Mouse (Mus musculus): ENCODE results near the gene Adamtsl4.
"Not testable (repeated sequence)": the region's sequence is repeated elsewhere in the genome, so short reads cannot be mapped to it uniquely, and the experiment has no call there.

Adamtsl4 gene

GRCm38 (mm10) chr3:95660788-95661478 lies 26.8 kb downstream of the Adamtsl4 start:
- DNase-seq (ENCODE audit: low read depth, low spot score), result no peak

GRCm38 (mm10) chr3:95659948-95660347 lies 27.8 kb downstream of the Adamtsl4 start:
- no peak for DNase-seq (ENCODE audit: low read depth, low spot score)

DNA sequence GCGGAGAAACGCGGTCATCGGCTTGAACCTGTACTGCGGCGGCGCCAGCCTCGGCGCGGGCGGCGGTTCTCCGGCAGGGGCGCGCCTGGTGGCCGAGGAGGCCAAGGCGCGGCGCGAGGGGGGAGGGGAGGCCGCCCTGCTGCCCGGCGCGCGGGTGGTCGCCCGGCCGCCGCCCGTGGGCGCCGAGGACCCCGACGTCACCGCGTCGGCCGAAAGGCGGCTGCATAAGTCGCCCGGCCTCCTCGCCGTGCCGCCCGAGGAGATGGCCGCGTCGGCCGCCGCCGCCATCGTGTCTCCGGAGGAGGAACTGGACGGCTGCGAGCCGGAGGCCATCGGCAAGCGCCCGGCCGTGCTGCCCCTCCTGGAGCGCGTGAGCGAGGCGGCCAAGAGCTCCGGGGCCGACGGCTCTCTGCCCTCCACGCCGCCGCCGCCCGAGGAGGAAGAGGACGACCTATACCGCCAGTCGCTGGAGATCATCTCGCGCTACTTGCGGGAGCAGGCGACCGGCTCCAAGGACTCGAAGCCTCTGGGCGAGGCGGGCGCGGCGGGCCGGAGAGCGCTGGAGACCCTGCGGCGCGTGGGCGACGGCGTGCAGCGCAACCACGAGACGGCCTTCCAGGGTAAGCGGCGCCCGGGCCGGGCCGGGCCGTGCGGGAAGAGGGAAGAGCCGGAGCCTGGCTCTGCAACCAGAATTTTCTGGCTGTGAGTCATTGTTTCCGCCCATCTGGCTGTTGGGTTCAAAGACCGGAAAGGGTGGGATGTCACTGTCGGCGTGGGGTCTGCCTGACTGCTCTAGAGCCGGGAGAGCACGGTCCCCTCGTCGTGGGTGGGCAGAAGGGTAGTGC lies 28.6 kb downstream of the Adamtsl4 start:
- peak; percentile 32 for DNase-seq (ENCODE audit: low read depth, low spot score)

DNA sequence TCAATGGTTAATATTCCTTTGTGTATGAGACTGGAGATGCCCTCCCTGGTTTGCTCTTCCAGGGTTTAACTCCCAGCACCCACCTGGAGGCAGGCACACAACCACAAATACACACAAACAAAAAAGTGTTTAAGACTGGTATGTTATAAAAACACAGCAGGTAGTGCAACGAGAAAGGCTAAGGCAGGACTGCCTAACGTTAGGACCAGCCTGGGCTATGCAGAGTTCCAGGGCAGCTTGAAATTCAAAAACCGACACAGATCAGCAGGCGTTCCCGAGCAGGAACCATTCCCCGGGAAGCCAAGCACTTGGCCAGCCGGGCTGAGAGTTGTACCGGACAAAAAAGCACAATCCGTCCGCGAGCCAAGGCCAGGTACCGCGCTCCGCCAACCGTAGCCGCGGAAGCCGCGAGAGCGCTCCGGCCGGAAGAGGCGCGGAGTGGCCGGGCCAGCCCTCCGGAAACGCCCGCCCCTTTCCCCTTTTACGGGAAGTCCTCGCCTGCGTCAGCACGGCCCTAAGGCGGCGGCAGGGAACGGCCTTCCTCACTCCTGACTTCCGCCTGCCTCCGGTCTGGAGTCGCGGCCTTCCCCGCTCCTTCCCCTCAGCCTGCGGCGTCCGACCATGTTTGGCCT lies 29.4 kb downstream of the Adamtsl4 start, which contains the start of gene Mcl1:
Gene Mcl1 (plus strand): TSS at position 553 of the 632 bp plus-strand sequence.
- DNase-seq (ENCODE audit: low read depth, low spot score), result peak; percentile 87

DNA sequence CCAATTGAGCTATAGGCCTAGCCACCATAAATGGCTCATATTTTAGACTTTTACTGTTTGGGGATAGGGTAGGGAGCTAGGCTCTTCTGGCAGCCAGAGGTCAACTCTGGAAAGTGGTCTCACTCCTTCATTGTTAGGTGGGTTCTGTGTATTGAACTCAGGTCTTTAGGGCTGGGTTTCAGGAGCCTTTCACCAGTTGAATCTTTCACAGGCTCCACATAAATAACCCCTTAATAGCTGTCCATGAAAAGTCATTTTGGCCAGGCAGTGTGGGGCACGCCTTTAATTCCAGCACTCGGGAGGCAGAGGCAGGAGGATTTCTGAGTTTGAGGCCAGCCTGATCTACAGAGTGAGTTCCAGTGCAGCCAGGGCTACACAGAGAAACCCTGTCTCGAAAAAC lies 30.0 kb downstream of the Adamtsl4 start:
- no peak for DNase-seq (ENCODE audit: low read depth, low spot score)

- no peak for DNase-seq (ENCODE audit: low read depth, low spot score)
Measured at GRCm38 (mm10) chr3:95657108-95657507, 30.6 kb downstream of the Adamtsl4 start.

DNA sequence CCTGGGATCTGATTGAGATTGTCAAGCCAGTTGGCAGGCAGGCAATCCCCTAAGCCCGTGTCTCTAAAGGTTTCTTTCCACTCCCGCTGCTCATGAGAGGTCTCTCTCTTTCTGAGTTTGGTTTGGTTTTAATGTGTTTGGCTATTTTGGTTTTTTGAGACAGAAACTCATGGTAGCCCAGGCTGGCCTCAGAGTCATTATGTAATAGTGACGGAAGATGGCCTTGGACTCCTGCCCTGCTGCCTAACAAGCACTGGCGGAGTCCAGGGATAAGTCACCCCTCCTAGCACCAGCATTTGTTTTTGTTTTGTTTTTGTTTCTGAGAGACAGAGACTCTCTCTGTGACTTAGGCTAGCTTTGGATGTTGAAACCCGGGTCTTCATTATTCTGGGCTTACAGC lies 32.3 kb downstream of the Adamtsl4 start:
- DNase-seq (ENCODE audit: low read depth, low spot score), result no peak

DNA sequence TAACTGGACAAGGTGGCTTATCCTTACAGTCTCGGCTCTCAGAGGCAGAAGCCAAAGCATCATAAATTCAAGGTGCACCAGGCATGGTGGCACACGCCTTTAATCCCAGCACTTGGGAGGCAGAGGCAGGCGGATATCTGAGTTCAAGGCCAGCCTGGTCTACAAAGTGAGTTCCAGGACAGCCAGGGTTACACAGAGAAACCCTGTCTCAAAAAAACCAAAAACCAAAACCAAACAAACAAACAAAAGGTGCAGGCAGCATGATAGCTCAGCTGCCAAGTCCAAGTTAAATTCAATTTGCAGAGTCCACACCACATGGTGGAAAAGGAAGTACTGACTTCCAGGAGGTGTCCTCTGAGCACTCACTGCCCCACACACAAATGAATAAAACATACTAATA lies 33.3 kb downstream of the Adamtsl4 start:
- not testable (repeated sequence) for DNase-seq (ENCODE audit: low read depth, low spot score)

- DNase-seq (ENCODE audit: low read depth, low spot score), result no peak
Measured at GRCm38 (mm10) chr3:95653473-95654034, 34.2 kb downstream of the Adamtsl4 start.

- no peak for DNase-seq (ENCODE audit: low read depth, low spot score)
Measured at GRCm38 (mm10) chr3:95652871-95653270, 34.8 kb downstream of the Adamtsl4 start.

GRCm38 (mm10) chr3:95652204-95652811 lies 35.4 kb downstream of the Adamtsl4 start:
- DNase-seq (ENCODE audit: low read depth, low spot score), result no peak

DNA sequence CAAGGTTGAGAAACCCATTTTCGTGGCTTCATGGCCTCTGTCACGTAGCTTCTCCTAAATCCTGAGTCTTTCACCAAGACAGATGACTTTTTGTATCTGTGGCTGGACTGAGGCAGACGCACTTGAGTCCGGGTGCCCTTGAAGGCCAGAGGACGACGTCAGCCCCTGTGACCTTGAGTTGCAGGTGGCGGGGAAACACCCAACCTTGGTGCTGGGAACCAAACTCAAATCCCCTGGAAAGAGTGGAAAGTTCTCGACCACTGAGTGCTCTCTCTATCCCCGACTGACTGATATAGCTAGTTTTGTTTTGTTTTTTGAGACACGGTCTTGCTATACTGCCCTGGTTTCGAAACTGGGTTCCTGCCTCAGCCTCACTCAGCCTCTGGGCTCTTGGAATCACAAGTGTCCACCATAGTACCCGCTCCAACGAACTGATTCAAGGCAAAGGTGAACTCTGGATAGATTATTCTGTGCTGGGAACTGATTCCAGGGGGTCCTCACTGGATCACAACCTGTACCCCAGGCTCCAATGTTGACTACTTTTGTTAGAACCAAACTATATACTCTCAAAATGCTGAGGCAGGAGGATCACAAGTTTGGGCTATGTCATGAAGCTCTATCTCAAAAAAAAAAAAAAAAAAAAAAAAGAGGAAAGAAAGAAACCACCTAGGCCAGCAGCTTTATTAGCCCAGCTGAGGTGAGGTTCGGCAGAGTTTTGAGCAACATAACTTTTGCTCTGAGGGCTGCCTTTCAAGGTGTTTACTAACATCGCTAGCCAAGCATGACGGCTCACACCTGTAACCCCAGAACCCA lies 36.1 kb downstream of the Adamtsl4 start:
- DNase-seq (ENCODE audit: low read depth, low spot score), result no peak

DNA sequence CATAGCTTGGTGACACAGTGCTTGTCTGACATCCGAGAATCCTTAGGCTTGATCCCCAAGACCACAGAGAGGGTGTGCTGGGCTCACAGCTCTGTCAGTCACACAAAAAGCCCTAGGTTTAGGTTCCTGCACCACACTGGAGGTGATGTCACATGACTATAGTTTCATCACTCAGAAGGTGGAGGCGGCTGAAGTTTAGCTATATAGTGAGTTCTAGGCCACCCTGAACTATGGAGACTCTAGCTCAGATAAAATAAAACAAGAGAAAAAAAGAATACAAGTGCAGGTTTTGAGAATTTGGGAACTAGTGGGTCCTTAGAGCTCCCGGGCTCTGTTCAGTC lies 36.7 kb downstream of the Adamtsl4 start:
- no peak for DNase-seq (ENCODE audit: low read depth, low spot score)

GRCm38 (mm10) chr3:95650276-95651032 lies 37.3 kb downstream of the Adamtsl4 start:
- DNase-seq (ENCODE audit: low read depth, low spot score), result no peak

- no peak for DNase-seq (ENCODE audit: low read depth, low spot score)
Measured at GRCm38 (mm10) chr3:95648016-95648415, 39.7 kb downstream of the Adamtsl4 start.

DNA sequence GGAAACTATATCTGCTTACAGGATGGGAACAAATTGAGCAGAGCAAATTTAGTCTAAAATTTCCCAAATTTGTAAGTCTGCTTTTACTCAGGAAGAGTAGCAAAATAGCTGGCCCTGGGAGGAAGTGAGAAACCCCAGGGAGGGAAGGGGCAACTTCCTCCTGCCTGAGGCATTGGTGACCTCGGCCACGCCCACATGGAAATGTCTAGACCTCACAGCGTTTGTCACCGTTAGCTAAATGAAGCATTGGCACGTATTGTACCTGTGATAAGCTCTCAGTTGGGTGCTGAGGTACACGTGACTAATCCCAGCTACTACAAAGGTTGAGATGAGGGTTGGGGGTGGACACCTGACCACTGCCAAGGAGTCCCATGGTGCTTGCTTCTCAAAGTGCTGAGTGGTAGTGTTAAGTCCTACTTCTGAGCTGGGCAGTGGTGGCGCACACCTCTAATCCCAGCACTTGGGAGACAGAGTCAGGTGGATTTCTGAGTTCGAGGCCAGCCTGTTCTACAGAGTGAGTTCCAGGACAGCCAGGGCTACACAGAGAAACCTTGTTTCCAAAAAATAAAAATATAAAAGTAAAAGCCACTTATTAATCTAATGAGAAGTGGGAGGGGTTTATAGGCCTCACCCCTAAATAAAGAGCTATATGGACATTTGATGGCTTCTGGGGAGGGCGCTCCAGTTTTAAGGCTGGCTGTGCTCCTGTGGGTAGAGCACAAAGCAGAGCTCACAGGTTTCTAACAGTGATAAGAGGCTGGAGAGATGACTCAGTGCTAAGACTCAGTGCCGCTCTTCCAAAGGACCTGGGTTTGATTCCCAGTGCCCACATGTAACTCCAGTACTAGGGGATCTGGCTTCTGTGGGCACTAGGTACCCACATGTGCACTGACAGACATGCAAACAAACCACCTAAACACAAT lies 42.1 kb downstream of the Adamtsl4 start:
- DNase-seq (ENCODE audit: low read depth, low spot score), result no peak

- DNase-seq (ENCODE audit: low read depth, low spot score), result no peak
Measured at GRCm38 (mm10) chr3:95643097-95643496, 44.6 kb downstream of the Adamtsl4 start.

- DNase-seq (ENCODE audit: low read depth, low spot score), result no peak
Measured at GRCm38 (mm10) chr3:95639694-95640093, 48.0 kb downstream of the Adamtsl4 start.

DNA sequence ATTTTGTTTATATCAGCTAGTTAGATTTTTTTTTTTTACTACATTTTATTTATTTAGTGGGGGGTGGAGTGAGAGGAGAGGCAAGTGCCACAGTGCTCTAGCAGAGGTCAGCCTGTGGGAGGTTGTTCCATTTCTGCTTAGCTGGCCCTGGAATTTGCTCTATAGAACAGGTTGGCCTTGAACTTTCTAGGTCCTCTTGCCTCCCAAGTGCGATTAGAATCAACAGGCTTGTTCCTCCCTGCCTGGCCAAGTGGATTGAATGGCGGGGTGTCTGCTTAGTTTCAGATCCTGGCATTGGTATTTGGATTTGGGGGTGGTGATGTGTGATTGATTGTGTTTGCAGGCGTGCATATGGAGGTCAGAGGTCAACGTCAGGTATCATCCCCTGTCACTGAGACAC lies 51.6 kb downstream of the Adamtsl4 start:
- DNase-seq (ENCODE audit: low read depth, low spot score), result no peak
